In genomic region chr11:60042277-60042676, GRCm38 (mm10) we compare ENCODE assay signal across 17 mouse cellular contexts. TPM values are rescaled to one million over a fixed set of nuclear protein-coding genes. Genes with fewer than 3 reads are reported as not detected.
DNase-seq lines count a peak whose midpoint lies in the region; TF ChIP-seq lines count a peak whose summit lies in the region.
"Had no signal": no experiment of that assay in that cellular context is flagged by ENCODE, and none has a peak within 500 bp of the region (broad histone marks: within the 10 kb centered on the region; RNA-seq: fewer than 3 reads in every experiment).

No protein-coding gene starts in this region.

- intact Hi-C loops in gastrocnemius, adult 2 months (cut with DNase I), result no loop called here

- DNase-seq in gastrocnemius, adult 2 months, result no peak
- DNase-seq in gastrocnemius, adult 18-20 months (ENCODE audit: low spot score), result no peak
- no peak for DNase-seq in layer of hippocampus, adult 2 months (ENCODE audit: low spot score in 2 of 2)
- DNase-seq in layer of hippocampus, adult 9-11 months, result no peak
- peak; percentile 7 for DNase-seq in A20 (ENCODE audit: low read depth, low spot score)
- DNase-seq in MEL-GATA-1-ER (ENCODE audit: extremely low read depth, low read depth), result peak; percentile 4
- no peak for DNase-seq in lung, adult 2 months
- no peak for DNase-seq in yolk sac, embryonic 10.5 days (ENCODE audit: low spot score)
- DNase-seq: adrenal gland, postnatal 14 days; cerebellum, adult 11-12 months; cerebellum, adult 9-10 months; cerebellum, postnatal 25 days; gastrocnemius, postnatal 25 days; heart, postnatal 10 days; heart, postnatal 4 days had no signal

- peak; percentile 3; the same call in 1 of the 2 replicates for TF ChIP-seq CTCF in gastrocnemius, adult 2 months (IDR thresholded peaks at IDR 0.05)
- TF ChIP-seq CTCF in layer of hippocampus, adult 2 months (conservative IDR thresholded peaks at IDR 0.05), result peak; percentile 49
- TF ChIP-seq CTCF in lung, adult 2 months (IDR thresholded peaks at IDR 0.05; ENCODE audit: insufficient read depth, low read length), result no peak

- no peak for TF ChIP-seq POLR2A in lung, adult 2 months (IDR thresholded peaks at IDR 0.05; ENCODE audit: borderline replicate concordance, extremely low read depth, low read depth, low read length)

- H3K27ac ChIP-seq in gastrocnemius, adult 2 months, result no peak overlapping the region
- no peak overlapping the region for H3K27ac ChIP-seq in layer of hippocampus, adult 2 months
- H3K27ac ChIP-seq: embryonic facial prominence, embryonic 12.5 days; hindbrain, embryonic 12.5 days had no signal

- H3K4me1 ChIP-seq in lung, adult 2 months (ENCODE audit: control insufficient read depth, insufficient read depth, low read length), result no peaks in the 10 kb centered on the region; the same call in none of the 2 replicates

- H3K4me3 ChIP-seq in gastrocnemius, adult 2 months, result no peak overlapping the region
- H3K4me3 ChIP-seq in layer of hippocampus, adult 2 months, result no peak overlapping the region
- H3K4me3 ChIP-seq in lung, adult 2 months (replicated peaks; ENCODE audit: extremely low read depth, low read depth, low read length), result no peak overlapping the region
- H3K4me3 ChIP-seq: embryonic facial prominence, embryonic 12.5 days; hindbrain, embryonic 12.5 days had no signal

RNA-seq across cellular contexts. Expression of gene Pemt, which starts 4.0 kb away (rescaled TPM):
- 1 to 10 TPM; 3.4 to 3.5 TPM for total RNA-seq in gastrocnemius, adult 2 months (2021)
- 1 to 10 TPM; 2.7 to 4.6 TPM for total RNA-seq in gastrocnemius, adult 18-20 months (2021)
- total RNA-seq in layer of hippocampus, adult 2 months (2021), result 1 to 10 TPM; 3.8 to 7.9 TPM
- 6.4 and 7.0 TPM in 2 replicates for polyA plus RNA-seq in lung, adult 2 months (2012; rRNA removed)

Comparison
In these comparisons a context has a peak if more than half of its experiments do, and no peak if none do; other contexts are left out.
1. DNase-seq: peak in A20 (single experiment) and MEL-GATA-1-ER (single experiment); none in gastrocnemius, adult 2 months (single experiment), gastrocnemius, adult 18-20 months (single experiment), layer of hippocampus, adult 2 months (0 of 2), layer of hippocampus, adult 9-11 months (single experiment), lung, adult 2 months (single experiment) and yolk sac, embryonic 10.5 days (single experiment).